Mouse (Mus musculus): ENCODE data around the gene Nop58.

GRCm38 (mm10) chr1:59758325-59758724 is 73.6 kb downstream of the Nop58 start:
- TF ChIP-seq CTCF (IDR thresholded peaks at IDR 0.05; ENCODE audit: borderline replicate concordance, control insufficient read depth, extremely low read depth, insufficient read depth, low read length, poor library complexity) (no peak), POLR2A (IDR thresholded peaks at IDR 0.05; ENCODE audit: control insufficient read depth, extremely low read depth, insufficient read depth, low read length, poor library complexity) (no peak)
